Mouse (Mus musculus): ENCODE measurements around the gene Kmt2d.
A peak's percentile ranks its signal among the peaks of the same experiment; 100 is the strongest.

The Kmt2d gene

GRCm38 (mm10) chr15:98887526-98887925 lies 16.5 kb upstream of the Kmt2d start:
- DNase-seq (ENCODE audit: extremely low read depth, low read depth): no peak

- DNase-seq (ENCODE audit: extremely low read depth, low read depth): no peak
Measured at GRCm38 (mm10) chr15:98886667-98887387, 15.8 kb upstream of the Kmt2d start.

GRCm38 (mm10) chr15:98884106-98884505 lies 13.1 kb upstream of the Kmt2d start:
- no peak for DNase-seq (ENCODE audit: extremely low read depth, low read depth)

GRCm38 (mm10) chr15:98883661-98884060 lies 12.7 kb upstream of the Kmt2d start:
- no peak for DNase-seq (ENCODE audit: extremely low read depth, low read depth)

GRCm38 (mm10) chr15:98881656-98882008 lies 10.6 kb upstream of the Kmt2d start:
- DNase-seq (ENCODE audit: extremely low read depth, low read depth): no peak

GRCm38 (mm10) chr15:98880978-98881655 lies 10.1 kb upstream of the Kmt2d start:
- DNase-seq (ENCODE audit: extremely low read depth, low read depth): peak; percentile 95

- peak; percentile 85 for DNase-seq (ENCODE audit: extremely low read depth, low read depth)
Measured at GRCm38 (mm10) chr15:98877331-98877730, 6.3 kb upstream of the Kmt2d start.

- DNase-seq (ENCODE audit: extremely low read depth, low read depth): peak; percentile 93
Measured at GRCm38 (mm10) chr15:98871916-98872888, 1.2 kb upstream of the Kmt2d start.

- no peak for DNase-seq (ENCODE audit: extremely low read depth, low read depth)
Measured at GRCm38 (mm10) chr15:98870179-98871069, 580 bp downstream of the Kmt2d start.

GRCm38 (mm10) chr15:98869342-98870178 lies 1.4 kb downstream of the Kmt2d start:
- no peak for DNase-seq (ENCODE audit: extremely low read depth, low read depth)

- DNase-seq (ENCODE audit: extremely low read depth, low read depth): no peak
Measured at GRCm38 (mm10) chr15:98868346-98869063, 2.5 kb downstream of the Kmt2d start.

GRCm38 (mm10) chr15:98867321-98867720 lies 3.7 kb downstream of the Kmt2d start:
- peak; percentile 86 for DNase-seq (ENCODE audit: extremely low read depth, low read depth)

- no peak for DNase-seq (ENCODE audit: extremely low read depth, low read depth)
Measured at GRCm38 (mm10) chr15:98866501-98866900, 4.5 kb downstream of the Kmt2d start.

GRCm38 (mm10) chr15:98865771-98866170 lies 5.2 kb downstream of the Kmt2d start:
- DNase-seq (ENCODE audit: extremely low read depth, low read depth): no peak

- no peak for DNase-seq (ENCODE audit: extremely low read depth, low read depth)
Measured at GRCm38 (mm10) chr15:98864951-98865350, 6.1 kb downstream of the Kmt2d start.

GRCm38 (mm10) chr15:98863451-98863958 lies 7.5 kb downstream of the Kmt2d start:
- DNase-seq (ENCODE audit: extremely low read depth, low read depth): no peak

GRCm38 (mm10) chr15:98861701-98862410 lies 9.1 kb downstream of the Kmt2d start:
- no peak for DNase-seq (ENCODE audit: extremely low read depth, low read depth)

- no peak for DNase-seq (ENCODE audit: extremely low read depth, low read depth)
Measured at GRCm38 (mm10) chr15:98860921-98861320, 10.1 kb downstream of the Kmt2d start.

Measured in MEL-GATA-1-ER (cell line).